ENCODE assay signal across 7 mouse cellular contexts in genomic region chr11:30985877-30986624, GRCm38 (mm10). TPM values are rescaled to one million over a fixed set of nuclear protein-coding genes. Genes with fewer than 3 reads are reported as not detected.
A peak's percentile ranks its signal among the peaks of the same experiment; 100 is the strongest.
DNase-seq lines count a peak whose midpoint lies in the region; ATAC-seq lines count a peak whose summit lies in the region.

Gene Chac2, minus strand, starts transcription at chr11:30986350.

- peak; percentile 98 for ATAC-seq in embryonic facial prominence, embryonic 12.5 days (ENCODE audit: insufficient number of reproducible peaks, insufficient read depth, low FRiP score, low TSS enrichment)
- ATAC-seq in limb, embryonic 11.5 days (ENCODE audit: insufficient number of reproducible peaks, low FRiP score, low TSS enrichment, low read depth), result peak; percentile 98
- peak; percentile 99 for ATAC-seq in midbrain, embryonic 14.5 days (ENCODE audit: low FRiP score, low TSS enrichment)

- DNase-seq in adrenal gland, postnatal 25 days, result peak; percentile 90
- DNase-seq in heart, adult 11 months, result peak; percentile 99
- peak; percentile 90 for DNase-seq in kidney, adult 18-20 months
- DNase-seq in limb, embryonic 11.5 days (ENCODE audit: low spot score), result peak; percentile 82
- DNase-seq in midbrain, embryonic 14.5 days, result peak; percentile 94
- peak; percentile 63 to 66 for DNase-seq in spleen, adult 18-20 months

- H3K27ac ChIP-seq in embryonic facial prominence, embryonic 12.5 days, result peak within 1 kb of the TSS; percentile 46; the same call in 1 of the 2 replicates
- H3K27ac ChIP-seq in limb, embryonic 11.5 days (replicated peaks; ENCODE audit: low read depth, low read length), result no peak within 1 kb of the TSS
- H3K27ac ChIP-seq in midbrain, embryonic 14.5 days (replicated peaks; ENCODE audit: low read depth, low read length), result peak within 1 kb of the TSS; percentile 78

- peak within 1 kb of the TSS; percentile 59 for H3K4me3 ChIP-seq in embryonic facial prominence, embryonic 12.5 days
- H3K4me3 ChIP-seq in limb, embryonic 11.5 days (ENCODE audit: low read depth, low read length), result peak within 1 kb of the TSS; percentile 53
- peak within 1 kb of the TSS; percentile 60 for H3K4me3 ChIP-seq in midbrain, embryonic 14.5 days (replicated peaks; ENCODE audit: low read depth, low read length)

- no peaks in the 10 kb centered on the region for H3K9me3 ChIP-seq in embryonic facial prominence, embryonic 12.5 days
- H3K9me3 ChIP-seq in limb, embryonic 11.5 days (ENCODE audit: control insufficient read depth, low read length), result no peaks in the 10 kb centered on the region
- H3K9me3 ChIP-seq in midbrain, embryonic 14.5 days (ENCODE audit: control insufficient read depth, low read length), result no peaks in the 10 kb centered on the region

- no peaks in the 10 kb centered on the region for H3K36me3 ChIP-seq in embryonic facial prominence, embryonic 12.5 days
- H3K36me3 ChIP-seq in limb, embryonic 11.5 days (ENCODE audit: control insufficient read depth, insufficient read depth, low read length), result no peaks in the 10 kb centered on the region
- no peaks in the 10 kb centered on the region for H3K36me3 ChIP-seq in midbrain, embryonic 14.5 days (ENCODE audit: control insufficient read depth, insufficient read depth, low read length)

- 2% methylated on average over 22 of the region's 22 CpGs for WGBS in embryonic facial prominence, embryonic 12.5 days
- 1% methylated on average over 22 of the region's 22 CpGs for WGBS in limb, embryonic 11.5 days
- whole genome bisulfite sequencing in midbrain, embryonic 14.5 days, result 1% methylated on average over 22 of the region's 22 CpGs

- H3K4me1 ChIP-seq in embryonic facial prominence, embryonic 12.5 days, result peaks cover 6% of the 10 kb centered on the region; the same call in 1 of the 2 replicates
- no peaks in the 10 kb centered on the region for H3K4me1 ChIP-seq in limb, embryonic 11.5 days (ENCODE audit: control insufficient read depth, insufficient read depth, low read length)
- H3K4me1 ChIP-seq in midbrain, embryonic 14.5 days (ENCODE audit: control insufficient read depth, insufficient read depth, low read length), result 0 out of 2 replicates have a peak, but pooled peaks cover 4% of the 10 kb centered on the region

- peak within 1 kb of the TSS; percentile 81 for H3K4me2 ChIP-seq in embryonic facial prominence, embryonic 12.5 days (replicated peaks)
- H3K4me2 ChIP-seq in limb, embryonic 11.5 days (ENCODE audit: low read depth, severe bottlenecking), result peak within 1 kb of the TSS; percentile 70
- peak within 1 kb of the TSS; percentile 76 for H3K4me2 ChIP-seq in midbrain, embryonic 14.5 days (ENCODE audit: low read length)

- H3K27me3 ChIP-seq in embryonic facial prominence, embryonic 12.5 days, result no peaks in the 10 kb centered on the region
- H3K27me3 ChIP-seq in limb, embryonic 11.5 days (ENCODE audit: control insufficient read depth, insufficient read depth, low read length), result no peaks in the 10 kb centered on the region
- no peaks in the 10 kb centered on the region for H3K27me3 ChIP-seq in midbrain, embryonic 14.5 days (ENCODE audit: control insufficient read depth, insufficient read depth, low read length)

- peak within 1 kb of the TSS; percentile 75 for H3K9ac ChIP-seq in embryonic facial prominence, embryonic 12.5 days
- peak within 1 kb of the TSS; percentile 71 for H3K9ac ChIP-seq in limb, embryonic 11.5 days (ENCODE audit: low read length)
- H3K9ac ChIP-seq in midbrain, embryonic 14.5 days (replicated peaks; ENCODE audit: low read length), result peak within 1 kb of the TSS; percentile 74

RNA-seq across cellular contexts. Expression of gene Chac2, which starts in this region (rescaled TPM):
- total RNA-seq in adrenal gland, postnatal 25 days (2021), result 9.3 and 12.1 TPM in 2 replicates
- 13.0 and 15.7 TPM in 2 replicates for polyA plus RNA-seq in embryonic facial prominence, embryonic 12.5 days (2016; fragmentation: Nextera tagmentation; extraction: Ambion mirVana)
- polyA plus RNA-seq in limb, embryonic 11.5 days (2014; fragmentation: Nextera tagmentation; extraction: Ambion mirVana), result 9.1 and 10.8 TPM in 2 replicates
- polyA plus RNA-seq in midbrain, embryonic 14.5 days (2014; fragmentation: Nextera tagmentation; extraction: Ambion mirVana), result 33.5 and 38.5 TPM in 2 replicates
